Mouse (Mus musculus): ENCODE measurements around the gene Fstl4. TPM values are rescaled to one million over a fixed set of nuclear protein-coding genes. Genes with fewer than 3 reads are reported as not detected.

Fstl4 gene
- polyA plus RNA-seq, 1 experiment from 2014 or later: 1.7 TPM

- Histone ChIP-seq H3K4me3 (ENCODE audit: low read depth, low read length) (no peak overlapping the region), H3K9me3 (ENCODE audit: control insufficient read depth, low read depth, low read length) (no peaks in the 10 kb centered on the region), H3K27ac (ENCODE audit: low read length) (no peak overlapping the region), H3K4me1 (ENCODE audit: control insufficient read depth, insufficient read depth, low read length) (no peaks in the 10 kb centered on the region), H3K4me2 (replicated peaks; ENCODE audit: low read depth, low read length) (no peak overlapping the region), H3K9ac (replicated peaks; ENCODE audit: low read depth, low read length) (no peak overlapping the region), H3K36me3 (ENCODE audit: control insufficient read depth, insufficient read depth, low read length) (no peaks in the 10 kb centered on the region), H3K27me3 (ENCODE audit: control insufficient read depth, insufficient read depth, low read length) (no peaks in the 10 kb centered on the region)
- 63% methylated on average over 5 of the region's 5 CpGs for WGBS
- no peak for ATAC-seq (ENCODE audit: insufficient number of reproducible peaks, insufficient read depth, low FRiP score, low read depth)
Observed at GRCm38 (mm10) chr11:53143522-53143921, 379.1 kb downstream of the Fstl4 start.

DNA sequence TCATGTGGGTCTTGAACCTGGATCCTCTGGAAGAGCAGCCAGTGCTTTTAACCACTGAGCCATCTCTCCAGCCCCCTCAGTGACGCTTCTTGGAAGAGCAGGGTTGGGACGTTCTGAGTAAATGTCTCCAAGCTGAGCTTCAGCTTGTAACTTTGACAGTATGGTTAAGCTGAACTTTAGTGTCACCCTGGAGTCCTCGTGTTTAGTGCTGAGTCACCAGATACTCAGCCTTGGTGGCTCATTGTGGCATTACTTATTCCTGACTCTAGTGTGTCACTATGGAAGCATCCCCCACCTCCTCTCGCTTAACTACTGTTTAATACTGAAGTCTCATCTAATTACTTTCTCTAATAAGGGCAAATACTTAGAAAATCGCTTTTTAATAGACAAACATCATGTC is 380.1 kb downstream of the Fstl4 start:
- no peaks in the 10 kb centered on the region for H3K36me3 ChIP-seq (ENCODE audit: control insufficient read depth, insufficient read depth, low read length)
- WGBS: 67% methylated on average over 5 of the region's 5 CpGs

GRCm38 (mm10) chr11:53146290-53146689 is 381.9 kb downstream of the Fstl4 start:
- Histone ChIP-seq H3K27ac (ENCODE audit: low read length) (no peak overlapping the region), H3K36me3 (ENCODE audit: control insufficient read depth, insufficient read depth, low read length) (no peaks in the 10 kb centered on the region), H3K9ac (replicated peaks; ENCODE audit: low read depth, low read length) (no peak overlapping the region), H3K4me1 (ENCODE audit: control insufficient read depth, insufficient read depth, low read length) (no peaks in the 10 kb centered on the region), H3K4me2 (replicated peaks; ENCODE audit: low read depth, low read length) (no peak overlapping the region), H3K4me3 (ENCODE audit: low read depth, low read length) (no peak overlapping the region), H3K27me3 (ENCODE audit: control insufficient read depth, insufficient read depth, low read length) (no peaks in the 10 kb centered on the region), H3K9me3 (ENCODE audit: control insufficient read depth, low read depth, low read length) (no peaks in the 10 kb centered on the region)
- no peak for ATAC-seq (ENCODE audit: insufficient number of reproducible peaks, insufficient read depth, low FRiP score, low read depth)
- WGBS: 35% methylated on average over 4 of the region's 4 CpGs

More for the DNA sequence above, 380.1 kb downstream of the Fstl4 start:
- Histone ChIP-seq H3K4me2 (replicated peaks; ENCODE audit: low read depth, low read length) (no peak overlapping the region), H3K4me3 (ENCODE audit: low read depth, low read length) (no peak overlapping the region), H3K9ac (replicated peaks; ENCODE audit: low read depth, low read length) (no peak overlapping the region), H3K4me1 (ENCODE audit: control insufficient read depth, insufficient read depth, low read length) (no peaks in the 10 kb centered on the region), H3K9me3 (ENCODE audit: control insufficient read depth, low read depth, low read length) (no peaks in the 10 kb centered on the region), H3K27me3 (ENCODE audit: control insufficient read depth, insufficient read depth, low read length) (no peaks in the 10 kb centered on the region), H3K27ac (ENCODE audit: low read length) (no peak overlapping the region)
- ATAC-seq (ENCODE audit: insufficient number of reproducible peaks, insufficient read depth, low FRiP score, low read depth): no peak

DNA sequence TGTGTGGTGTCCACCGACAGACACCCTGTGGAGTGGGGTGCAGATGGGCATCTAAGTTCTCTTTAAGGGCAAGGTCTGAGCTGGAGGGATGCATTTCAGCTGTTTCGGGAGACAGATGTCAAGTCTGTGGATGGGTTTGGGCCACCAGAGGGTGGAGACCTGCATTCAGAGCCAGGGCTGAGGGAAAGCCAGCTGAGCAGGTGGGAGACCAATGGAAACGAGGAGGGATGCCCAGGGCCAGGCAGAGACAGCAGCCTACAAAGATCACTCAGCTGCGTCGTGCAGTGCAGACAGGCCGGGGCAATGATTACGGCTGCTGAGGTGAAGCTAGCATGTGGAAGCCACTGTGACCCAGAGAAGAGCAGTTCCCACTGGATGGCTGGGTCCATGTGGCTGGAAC is 392.0 kb downstream of the Fstl4 start:
- H3K4me1 ChIP-seq (ENCODE audit: control insufficient read depth, insufficient read depth, low read length): no peaks in the 10 kb centered on the region
- no peak for ATAC-seq (ENCODE audit: insufficient number of reproducible peaks, insufficient read depth, low FRiP score, low read depth)
- H3K4me2 ChIP-seq (replicated peaks; ENCODE audit: low read depth, low read length): no peak overlapping the region
- H3K4me3 ChIP-seq (ENCODE audit: low read depth, low read length): no peak overlapping the region
- no peak overlapping the region for H3K9ac ChIP-seq (replicated peaks; ENCODE audit: low read depth, low read length)
- 75% methylated on average over 7 of the region's 7 CpGs for WGBS
- no peaks in the 10 kb centered on the region for H3K36me3 ChIP-seq (ENCODE audit: control insufficient read depth, insufficient read depth, low read length)
- no peak overlapping the region for H3K27ac ChIP-seq (ENCODE audit: low read length)
- H3K27me3 ChIP-seq (ENCODE audit: control insufficient read depth, insufficient read depth, low read length): no peaks in the 10 kb centered on the region
- H3K9me3 ChIP-seq (ENCODE audit: control insufficient read depth, low read depth, low read length): no peaks in the 10 kb centered on the region

GRCm38 (mm10) chr11:53157621-53158259 is 393.3 kb downstream of the Fstl4 start:
- 72% methylated on average over 6 of the region's 6 CpGs for WGBS
- Histone ChIP-seq H3K27me3 (ENCODE audit: control insufficient read depth, insufficient read depth, low read length) (no peaks in the 10 kb centered on the region), H3K4me3 (ENCODE audit: low read depth, low read length) (no peak overlapping the region), H3K9me3 (ENCODE audit: control insufficient read depth, low read depth, low read length) (no peaks in the 10 kb centered on the region), H3K4me1 (ENCODE audit: control insufficient read depth, insufficient read depth, low read length) (no peaks in the 10 kb centered on the region), H3K4me2 (replicated peaks; ENCODE audit: low read depth, low read length) (no peak overlapping the region), H3K9ac (replicated peaks; ENCODE audit: low read depth, low read length) (no peak overlapping the region), H3K36me3 (ENCODE audit: control insufficient read depth, insufficient read depth, low read length) (no peaks in the 10 kb centered on the region), H3K27ac (ENCODE audit: low read length) (no peak overlapping the region)
- no peak for ATAC-seq (ENCODE audit: insufficient number of reproducible peaks, insufficient read depth, low FRiP score, low read depth)

GRCm38 (mm10) chr11:53162385-53162784 is 398.0 kb downstream of the Fstl4 start:
- Histone ChIP-seq H3K27ac (ENCODE audit: low read length) (no peak overlapping the region), H3K4me3 (ENCODE audit: low read depth, low read length) (no peak overlapping the region), H3K4me1 (ENCODE audit: control insufficient read depth, insufficient read depth, low read length) (no peaks in the 10 kb centered on the region), H3K36me3 (ENCODE audit: control insufficient read depth, insufficient read depth, low read length) (no peaks in the 10 kb centered on the region), H3K4me2 (replicated peaks; ENCODE audit: low read depth, low read length) (no peak overlapping the region), H3K27me3 (ENCODE audit: control insufficient read depth, insufficient read depth, low read length) (no peaks in the 10 kb centered on the region), H3K9ac (replicated peaks; ENCODE audit: low read depth, low read length) (no peak overlapping the region), H3K9me3 (ENCODE audit: control insufficient read depth, low read depth, low read length) (no peaks in the 10 kb centered on the region)
- ATAC-seq (ENCODE audit: insufficient number of reproducible peaks, insufficient read depth, low FRiP score, low read depth): no peak
- 73% methylated on average over 6 of the region's 6 CpGs for WGBS

GRCm38 (mm10) chr11:53166478-53166877 is 402.0 kb downstream of the Fstl4 start:
- Histone ChIP-seq H3K4me3 (ENCODE audit: low read depth, low read length) (no peak overlapping the region), H3K9me3 (ENCODE audit: control insufficient read depth, low read depth, low read length) (no peaks in the 10 kb centered on the region), H3K27me3 (ENCODE audit: control insufficient read depth, insufficient read depth, low read length) (no peaks in the 10 kb centered on the region), H3K36me3 (ENCODE audit: control insufficient read depth, insufficient read depth, low read length) (no peaks in the 10 kb centered on the region), H3K27ac (ENCODE audit: low read length) (no peak overlapping the region), H3K9ac (replicated peaks; ENCODE audit: low read depth, low read length) (no peak overlapping the region), H3K4me1 (ENCODE audit: control insufficient read depth, insufficient read depth, low read length) (no peaks in the 10 kb centered on the region), H3K4me2 (replicated peaks; ENCODE audit: low read depth, low read length) (no peak overlapping the region)
- no peak for ATAC-seq (ENCODE audit: insufficient number of reproducible peaks, insufficient read depth, low FRiP score, low read depth)
- 74% methylated on average over 2 of the region's 2 CpGs for WGBS

GRCm38 (mm10) chr11:53182177-53182852 is 417.9 kb downstream of the Fstl4 start:
- Histone ChIP-seq H3K36me3 (ENCODE audit: control insufficient read depth, insufficient read depth, low read length) (no peaks in the 10 kb centered on the region), H3K9me3 (ENCODE audit: control insufficient read depth, low read depth, low read length) (no peaks in the 10 kb centered on the region), H3K4me3 (ENCODE audit: low read depth, low read length) (no peak overlapping the region), H3K4me2 (replicated peaks; ENCODE audit: low read depth, low read length) (no peak overlapping the region), H3K27me3 (ENCODE audit: control insufficient read depth, insufficient read depth, low read length) (no peaks in the 10 kb centered on the region), H3K27ac (ENCODE audit: low read length) (no peak overlapping the region), H3K4me1 (ENCODE audit: control insufficient read depth, insufficient read depth, low read length) (peaks cover 7% of the 10 kb centered on the region; the same call in 1 of the 2 replicates), H3K9ac (replicated peaks; ENCODE audit: low read depth, low read length) (no peak overlapping the region)
- no peak for ATAC-seq (ENCODE audit: insufficient number of reproducible peaks, insufficient read depth, low FRiP score, low read depth)
- 59% methylated on average over 13 of the region's 13 CpGs for WGBS

All from stomach, embryonic 14.5 days (tissue).